Mouse (Mus musculus) skeletal muscle tissue, adult 2 months (tissue): Measurements from ENCODE around the gene Ifnl2.
A peak's percentile ranks its signal among the peaks of the same experiment; 100 is the strongest.

Source experiments
- DNase-seq: peaks from one replicate; pipeline ENCODE4 v3.0.0-alpha.2; 2012; ENCODE audit warnings: low read depth, low spot score

Ifnl2 gene

DNA sequence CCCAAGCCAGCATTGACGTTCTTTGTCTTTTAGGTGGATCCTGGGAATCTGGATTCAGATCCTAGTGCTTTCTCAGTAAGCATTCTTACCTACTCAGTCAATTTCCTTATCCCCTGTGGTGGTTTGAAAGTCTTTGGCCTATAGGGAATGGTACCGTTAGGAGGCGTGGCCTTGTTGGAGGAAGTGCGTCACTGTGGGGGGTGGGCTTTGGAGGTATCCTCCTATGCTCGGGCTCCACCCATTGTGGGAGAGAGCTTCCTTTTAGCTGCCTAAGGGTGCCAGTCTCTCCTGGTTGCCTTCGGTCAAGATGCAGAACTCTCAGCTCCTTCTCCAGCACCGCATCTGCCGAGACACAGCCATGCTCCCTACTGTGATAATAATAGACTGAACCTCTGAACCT is 17.9 kb downstream of the Ifnl2 start:
- no peak for DNase-seq

DNA sequence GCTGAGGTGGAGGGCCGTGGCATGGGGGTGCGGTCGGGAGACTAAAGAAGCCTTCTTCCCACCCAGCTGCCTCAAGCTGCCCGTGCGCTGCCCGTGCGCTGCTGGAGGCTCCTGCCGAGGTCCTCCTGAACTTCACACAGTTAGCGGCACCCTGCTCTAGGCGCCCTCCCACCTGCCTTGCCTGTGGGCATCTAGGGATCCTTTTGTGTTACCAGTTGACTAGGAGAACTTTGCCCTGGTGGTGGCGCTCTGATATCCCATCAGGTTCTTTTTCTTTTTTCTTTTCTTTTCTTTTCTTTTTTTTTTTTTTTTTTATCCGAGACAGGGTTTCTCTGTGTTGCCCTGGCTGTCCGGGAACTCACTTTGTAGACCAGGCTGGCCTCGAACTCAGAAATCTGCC is 19.4 kb downstream of the Ifnl2 start:
- DNase-seq = no peak

- peak; percentile 15 for DNase-seq
Measured at GRCm38 (mm10) chr7:28490410-28490809, 19.8 kb downstream of the Ifnl2 start.

- no peak for DNase-seq
Measured at GRCm38 (mm10) chr7:28488030-28488491, 22.2 kb downstream of the Ifnl2 start.

GRCm38 (mm10) chr7:28484192-28484591 is 26.1 kb downstream of the Ifnl2 start:
- DNase-seq = no peak

DNA sequence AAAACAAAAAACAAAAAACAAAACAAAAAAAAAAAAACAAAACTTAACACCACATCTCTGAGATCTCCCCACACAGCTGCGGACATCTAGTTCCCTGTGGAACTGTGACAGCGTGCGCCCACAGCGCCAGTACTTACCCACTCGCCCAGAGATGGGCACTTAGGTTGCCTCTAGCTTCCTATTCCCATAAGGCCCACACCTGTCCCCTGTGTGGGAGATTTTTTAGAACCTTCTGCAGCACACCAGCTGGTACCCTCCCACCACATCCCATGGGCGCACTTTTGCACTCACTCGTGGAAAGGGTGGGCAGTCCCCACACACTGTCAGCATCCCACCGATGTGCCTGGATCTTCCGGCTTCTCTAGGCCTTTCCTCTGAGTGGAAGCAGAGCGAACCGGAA is 27.4 kb downstream of the Ifnl2 start:
- DNase-seq = no peak

- no peak for DNase-seq
Measured at GRCm38 (mm10) chr7:28478854-28479253, 31.4 kb downstream of the Ifnl2 start.

DNA sequence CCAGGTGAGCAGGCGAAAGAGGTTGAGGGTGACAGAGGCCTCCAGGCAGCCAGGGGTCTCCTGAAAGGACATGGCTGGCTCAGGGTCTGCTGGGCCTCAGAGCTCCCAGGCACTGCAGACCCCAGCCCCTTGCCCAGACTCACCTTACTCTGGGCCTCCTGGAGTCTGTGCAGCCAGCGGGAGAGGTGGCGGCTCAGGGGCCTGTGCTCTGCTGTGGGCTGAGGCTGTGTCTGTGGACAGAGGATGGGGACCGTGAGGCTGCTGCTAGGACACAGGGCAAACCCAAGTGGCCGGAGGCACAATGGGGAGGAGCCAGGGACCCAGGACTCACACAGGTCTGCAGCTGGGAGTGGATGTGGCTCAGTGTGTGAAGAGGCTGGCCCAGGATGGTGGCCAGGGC is 32.9 kb downstream of the Ifnl2 start:
- no peak for DNase-seq

- no peak for DNase-seq
Measured at GRCm38 (mm10) chr7:28476191-28476590, 34.1 kb downstream of the Ifnl2 start.

DNA sequence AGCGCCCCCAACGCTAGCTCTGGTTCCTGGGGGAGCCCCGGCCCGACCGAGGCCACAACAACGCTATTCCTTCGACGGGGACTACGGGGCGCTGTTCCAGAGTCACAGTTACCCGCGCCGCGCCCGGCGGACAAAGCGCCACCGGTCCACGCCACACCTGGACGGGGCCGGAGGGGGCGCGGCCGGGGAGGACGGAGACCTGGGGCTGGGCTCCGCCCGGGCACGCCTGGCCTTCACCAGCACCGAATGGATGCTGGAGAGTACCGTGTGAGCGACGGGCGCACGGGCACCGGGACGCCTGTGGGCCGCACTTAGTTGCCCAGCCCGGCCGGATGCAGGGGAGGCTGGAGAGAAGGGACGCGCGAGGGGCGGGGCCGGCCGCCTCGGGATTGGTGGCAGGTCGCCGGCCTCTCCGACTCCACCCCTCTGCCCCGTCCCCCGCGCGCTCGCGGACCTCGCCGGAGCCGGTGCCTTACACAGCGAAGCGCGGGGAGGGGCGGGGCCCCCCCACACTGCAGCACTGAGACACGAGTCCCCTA is 43.0 kb downstream of the Ifnl2 start:
- no peak for DNase-seq

DNA sequence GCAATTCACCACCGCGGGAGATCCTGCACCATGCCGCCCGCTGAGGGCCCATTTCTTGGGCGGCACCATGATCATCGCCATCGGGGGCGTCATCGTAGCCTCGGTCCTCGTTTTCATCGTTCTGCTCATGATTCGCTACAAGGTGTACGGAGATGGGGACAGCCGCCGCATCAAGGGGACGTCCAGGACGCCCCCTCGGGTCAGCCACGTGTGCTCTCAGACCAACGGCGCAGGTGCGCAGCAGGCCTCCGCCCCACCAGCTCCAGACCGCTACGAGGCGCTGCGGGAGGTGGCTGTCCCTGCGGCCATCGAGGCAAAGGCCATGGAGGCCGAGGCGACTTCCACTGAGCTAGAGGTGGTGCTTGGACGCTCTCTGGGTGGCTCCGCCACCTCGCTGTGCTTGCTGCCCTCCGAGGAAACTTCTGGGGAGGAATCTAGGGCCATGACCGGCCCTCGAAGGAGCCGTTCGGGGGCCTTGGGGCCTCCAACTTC is 43.5 kb downstream of the Ifnl2 start:
- no peak for DNase-seq

- DNase-seq = no peak
Measured at GRCm38 (mm10) chr7:28464416-28465212, 45.6 kb downstream of the Ifnl2 start.

- DNase-seq = no peak
Measured at GRCm38 (mm10) chr7:28462769-28463168, 47.5 kb downstream of the Ifnl2 start.

DNA sequence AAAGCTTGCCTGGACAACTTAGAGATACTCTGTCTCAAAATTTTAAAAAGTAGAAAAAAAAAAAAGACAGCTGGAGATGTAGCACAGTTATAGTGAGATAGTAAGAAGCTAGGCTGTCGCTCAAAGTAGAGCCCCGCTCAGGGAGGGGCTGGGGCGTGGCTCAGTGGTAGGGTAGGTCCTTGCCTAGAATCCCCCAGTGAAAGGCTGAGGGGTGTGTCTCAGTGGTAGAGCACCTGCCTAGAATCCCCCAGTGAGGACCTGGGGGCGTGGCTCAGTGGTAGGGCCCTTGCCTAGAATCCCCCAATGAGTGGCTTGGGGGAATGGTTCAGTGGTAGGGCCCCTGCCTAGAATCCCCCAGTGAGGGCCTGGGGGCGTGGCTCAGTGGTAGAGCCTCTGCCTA is 49.9 kb downstream of the Ifnl2 start:
- no peak for DNase-seq
